In the genomic region with DNA sequence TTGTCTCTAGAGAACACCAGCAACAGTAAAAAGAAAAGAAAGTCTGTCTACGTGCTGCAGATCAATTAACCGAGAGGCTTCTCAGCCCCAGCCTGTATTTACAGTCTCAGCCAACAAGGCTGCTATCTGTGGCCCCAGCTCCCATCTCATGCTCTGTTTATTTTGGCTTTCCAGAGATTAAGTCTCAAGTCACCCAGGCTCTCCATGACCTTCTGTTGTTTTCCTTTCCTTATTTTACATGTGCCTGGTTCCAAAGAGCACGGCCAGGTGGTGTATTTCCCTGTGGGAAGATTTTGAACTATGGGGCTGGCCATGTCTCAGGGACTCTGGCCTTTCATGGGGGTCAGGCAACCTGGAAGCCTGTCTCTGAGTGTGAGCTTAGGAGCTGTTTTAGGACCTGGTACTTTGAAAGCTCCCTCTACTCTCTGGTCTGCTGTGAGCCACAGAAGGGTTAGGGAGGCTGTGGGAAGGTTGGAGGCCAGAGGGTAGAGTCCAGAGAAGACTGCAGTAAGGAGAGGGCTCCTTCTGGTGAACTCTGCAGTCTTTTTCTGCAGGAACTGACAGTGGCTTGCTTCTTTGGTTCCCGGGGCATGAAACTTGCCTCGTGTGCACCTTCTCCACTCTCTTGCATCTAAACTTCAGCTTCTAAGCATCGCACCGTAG, we compare ENCODE assay signal across 16 mouse cellular contexts. TPM values are rescaled to one million over a fixed set of nuclear protein-coding genes. Genes with fewer than 3 reads are reported as not detected.
DNase-seq lines count a peak whose midpoint lies in the region; ATAC-seq lines count a peak whose summit lies in the region.
"Had no signal": no experiment of that assay in that cellular context is flagged by ENCODE, and none has a peak within 500 bp of the region (broad histone marks: within the 10 kb centered on the region; RNA-seq: fewer than 3 reads in every experiment).

No protein-coding gene starts in this region.

- no peak overlapping the region for H3K4me2 ChIP-seq in heart, embryonic 13.5 days
- H3K4me2 ChIP-seq in midbrain, embryonic 11.5 days = no peak overlapping the region
- H3K4me2 ChIP-seq: hindbrain, embryonic 14.5 days; liver, embryonic 13.5 days had no signal

- no peaks in the 10 kb centered on the region for H3K27me3 ChIP-seq in heart, embryonic 13.5 days (replicated peaks)
- no peaks in the 10 kb centered on the region for H3K27me3 ChIP-seq in midbrain, embryonic 10.5 days (ENCODE audit: low read depth, poor library complexity, severe bottlenecking)
- H3K27me3 ChIP-seq in midbrain, embryonic 11.5 days (ENCODE audit: control insufficient read depth, insufficient read depth, low read length) = no peaks in the 10 kb centered on the region
- H3K27me3 ChIP-seq: liver, embryonic 13.5 days had no signal

- H3K36me3 ChIP-seq in heart, embryonic 13.5 days = no peaks in the 10 kb centered on the region
- no peaks in the 10 kb centered on the region for H3K36me3 ChIP-seq in midbrain, embryonic 10.5 days
- H3K36me3 ChIP-seq in midbrain, embryonic 11.5 days (ENCODE audit: control insufficient read depth, insufficient read depth, low read length) = no peaks in the 10 kb centered on the region
- H3K36me3 ChIP-seq: forebrain, embryonic 10.5 days; liver, embryonic 13.5 days had no signal

- no peak overlapping the region for H3K9ac ChIP-seq in heart, embryonic 13.5 days
- H3K9ac ChIP-seq in midbrain, embryonic 11.5 days (ENCODE audit: low read length) = no peak overlapping the region
- H3K9ac ChIP-seq: hindbrain, embryonic 14.5 days; liver, embryonic 13.5 days had no signal

- no peaks in the 10 kb centered on the region for H3K9me3 ChIP-seq in heart, embryonic 13.5 days
- no peaks in the 10 kb centered on the region for H3K9me3 ChIP-seq in midbrain, embryonic 10.5 days (replicated peaks)
- H3K9me3 ChIP-seq in midbrain, embryonic 11.5 days (ENCODE audit: control insufficient read depth, low read length) = no peaks in the 10 kb centered on the region
- H3K9me3 ChIP-seq: forebrain, embryonic 10.5 days had no signal

- no peak for DNase-seq in heart, adult 18-20 months
- no peak for DNase-seq in midbrain, embryonic 10.5 days (ENCODE audit: low spot score)
- no peak for DNase-seq in midbrain, embryonic 11.5 days (ENCODE audit: low spot score, missing footprints)
- peak; percentile 11 for DNase-seq in kidney, postnatal 14 days
- DNase-seq in cerebellum, adult 9-11 months = no peak
- DNase-seq in urinary bladder, postnatal 14 days (ENCODE audit: low spot score) = no peak
- DNase-seq: adrenal gland, adult 8-10 months; cerebellum, postnatal 25 days; liver, embryonic 13.5 days; midbrain, embryonic 14.5 days; thymus, postnatal 36 days had no signal

- WGBS in heart, embryonic 13.5 days = 57% methylated on average over 7 of the region's 7 CpGs
- 76% methylated on average over 7 of the region's 7 CpGs for WGBS in midbrain, embryonic 10.5 days
- WGBS in midbrain, embryonic 11.5 days = 75% methylated on average over 7 of the region's 7 CpGs

- ATAC-seq in heart, embryonic 13.5 days (ENCODE audit: extremely low read depth, insufficient number of reproducible peaks, low FRiP score, low TSS enrichment) = no peak
- no peak for ATAC-seq in midbrain, embryonic 11.5 days (ENCODE audit: low FRiP score)

- H3K4me1 ChIP-seq in heart, embryonic 13.5 days = peaks cover 22% of the 10 kb centered on the region
- peaks cover 37% of the 10 kb centered on the region for H3K4me1 ChIP-seq in midbrain, embryonic 10.5 days
- H3K4me1 ChIP-seq in midbrain, embryonic 11.5 days (ENCODE audit: control insufficient read depth, insufficient read depth, low read length) = no peaks in the 10 kb centered on the region

- H3K4me3 ChIP-seq in heart, embryonic 13.5 days = no peak overlapping the region
- no peak overlapping the region for H3K4me3 ChIP-seq in midbrain, embryonic 10.5 days
- no peak overlapping the region for H3K4me3 ChIP-seq in midbrain, embryonic 11.5 days (ENCODE audit: low read depth, low read length)
- H3K4me3 ChIP-seq: forebrain, embryonic 10.5 days; liver, embryonic 13.5 days had no signal

- H3K27ac ChIP-seq in heart, embryonic 13.5 days (replicated peaks) = peak overlapping the region; percentile 46; the same call in 1 of the 2 replicates
- peak overlapping the region; percentile 55 for H3K27ac ChIP-seq in midbrain, embryonic 10.5 days (replicated peaks)
- no peak overlapping the region for H3K27ac ChIP-seq in midbrain, embryonic 11.5 days (ENCODE audit: low read depth, low read length)
- H3K27ac ChIP-seq: forebrain, embryonic 10.5 days; hindbrain, embryonic 14.5 days; liver, embryonic 13.5 days had no signal

RNA-seq across cellular contexts. Expression of gene Rnf141, which starts 7.4 kb away (rescaled TPM):
- polyA plus RNA-seq in heart, embryonic 13.5 days (2015; fragmentation: Nextera tagmentation; extraction: Ambion mirVana) = 27.6 and 29.2 TPM in 2 replicates
- total RNA-seq in heart, adult 18-20 months (2021) = 10 to 100 TPM; 43.8 to 46.3 TPM
- 22.2 and 23.2 TPM in 2 replicates for polyA plus RNA-seq in midbrain, embryonic 10.5 days (2016; fragmentation: Nextera tagmentation; extraction: Ambion mirVana)
- polyA plus RNA-seq in midbrain, embryonic 11.5 days (2014; fragmentation: Nextera tagmentation; extraction: Ambion mirVana) = 27.7 and 28.0 TPM in 2 replicates

RNA-seq across cellular contexts. Expression of gene Lyve1, which starts 11.4 kb away (rescaled TPM):
- polyA plus RNA-seq in heart, embryonic 13.5 days (2015; fragmentation: Nextera tagmentation; extraction: Ambion mirVana) = 6.2 TPM in 2 replicates
- 10 to 100 TPM; 22.8 to 26.2 TPM for total RNA-seq in heart, adult 18-20 months (2021)
- polyA plus RNA-seq in midbrain, embryonic 10.5 days (2016; fragmentation: Nextera tagmentation; extraction: Ambion mirVana) = 0.73 and 2.2 TPM in 2 replicates
- polyA plus RNA-seq in midbrain, embryonic 11.5 days (2014; fragmentation: Nextera tagmentation; extraction: Ambion mirVana) = 3.6 and 4.5 TPM in 2 replicates
- total RNA-seq: ES-E14 had no signal
- polyA plus RNA-seq: C2C12 had no signal
